Mouse (Mus musculus): ENCODE results near the gene Pla2g5. TPM values are rescaled to one million over a fixed set of nuclear protein-coding genes. Genes with fewer than 3 reads are reported as not detected.
"Not testable (repeated sequence)": the region's sequence is repeated elsewhere in the genome, so short reads cannot be mapped to it uniquely, and the experiment has no call there.

The Pla2g5 gene
- polyA plus RNA-seq, 1 experiment from 2014 or later, result 0.16 TPM

- no peak overlapping the region for H3K27ac ChIP-seq (ENCODE audit: low read depth, low read length)
- no peaks in the 10 kb centered on the region for H3K27me3 ChIP-seq (replicated peaks; ENCODE audit: control insufficient read depth, insufficient read depth, low read length)
- no peaks in the 10 kb centered on the region for H3K36me3 ChIP-seq (ENCODE audit: control insufficient read depth, insufficient read depth, low read length)
- no peak for ATAC-seq (replicated peaks; ENCODE audit: low FRiP score)
- peak; percentile 62 for DNase-seq (ENCODE audit: low spot score)
- WGBS, result 5% methylated on average over 4 of the region's 4 CpGs
- no peak overlapping the region for H3K4me3 ChIP-seq (ENCODE audit: low read depth, low read length)
- H3K9ac ChIP-seq (ENCODE audit: low read depth, low read length), result no peak overlapping the region
- no peaks in the 10 kb centered on the region for H3K9me3 ChIP-seq (ENCODE audit: control insufficient read depth, low read length)
- H3K4me2 ChIP-seq, result no peak overlapping the region
- no peaks in the 10 kb centered on the region for H3K4me1 ChIP-seq (replicated peaks; ENCODE audit: control insufficient read depth, insufficient read depth, low read length)
Measured at GRCm38 (mm10) chr4:138851463-138851862, 11.8 kb downstream of the Pla2g5 start.

- Histone ChIP-seq H3K9me3 (ENCODE audit: control insufficient read depth, low read length) (0 out of 2 replicates have a peak, but pooled peaks cover 4% of the 10 kb centered on the region), H3K4me3 (ENCODE audit: low read depth, low read length) (no peak overlapping the region), H3K36me3 (ENCODE audit: control insufficient read depth, insufficient read depth, low read length) (no peaks in the 10 kb centered on the region), H3K4me1 (replicated peaks; ENCODE audit: control insufficient read depth, insufficient read depth, low read length) (no peaks in the 10 kb centered on the region), H3K4me2 (no peak overlapping the region), H3K27ac (ENCODE audit: low read depth, low read length) (no peak overlapping the region), H3K27me3 (replicated peaks; ENCODE audit: control insufficient read depth, insufficient read depth, low read length) (0 out of 2 replicates have a peak, but pooled peaks cover 3% of the 10 kb centered on the region), H3K9ac (ENCODE audit: low read depth, low read length) (no peak overlapping the region)
- DNase-seq (ENCODE audit: low spot score) (no peak), ATAC-seq (replicated peaks; ENCODE audit: low FRiP score) (no peak)
- WGBS, result 89% methylated on average over 7 of the region's 7 CpGs
Measured at GRCm38 (mm10) chr4:138841386-138841785, 21.9 kb downstream of the Pla2g5 start.

- no peak for ATAC-seq (replicated peaks; ENCODE audit: low FRiP score)
- Histone ChIP-seq H3K9ac (ENCODE audit: low read depth, low read length) (no peak overlapping the region), H3K4me3 (ENCODE audit: low read depth, low read length) (no peak overlapping the region), H3K4me1 (replicated peaks; ENCODE audit: control insufficient read depth, insufficient read depth, low read length) (no peaks in the 10 kb centered on the region), H3K36me3 (ENCODE audit: control insufficient read depth, insufficient read depth, low read length) (no peaks in the 10 kb centered on the region), H3K27me3 (replicated peaks; ENCODE audit: control insufficient read depth, insufficient read depth, low read length) (0 out of 2 replicates have a peak, but pooled peaks cover 4% of the 10 kb centered on the region), H3K9me3 (ENCODE audit: control insufficient read depth, low read length) (0 out of 2 replicates have a peak, but pooled peaks cover 4% of the 10 kb centered on the region), H3K4me2 (no peak overlapping the region), H3K27ac (ENCODE audit: low read depth, low read length) (no peak overlapping the region)
- DNase-seq (ENCODE audit: low spot score), result no peak
- WGBS, result 78% methylated on average over 8 of the region's 8 CpGs
Measured at GRCm38 (mm10) chr4:138840726-138841125, 22.6 kb downstream of the Pla2g5 start.

GRCm38 (mm10) chr4:138839806-138840205 is 23.5 kb downstream of the Pla2g5 start:
- ATAC-seq (replicated peaks; ENCODE audit: low FRiP score), result no peak
- WGBS, result 86% methylated on average over 6 of the region's 6 CpGs

GRCm38 (mm10) chr4:138827147-138827546 is 36.1 kb downstream of the Pla2g5 start:
- Histone ChIP-seq H3K4me3 (ENCODE audit: low read depth, low read length) (no peak overlapping the region), H3K4me1 (replicated peaks; ENCODE audit: control insufficient read depth, insufficient read depth, low read length) (no peaks in the 10 kb centered on the region), H3K27me3 (replicated peaks; ENCODE audit: control insufficient read depth, insufficient read depth, low read length) (no peaks in the 10 kb centered on the region), H3K4me2 (no peak overlapping the region; the same call in 1 of the 2 replicates), H3K27ac (ENCODE audit: low read depth, low read length) (no peak overlapping the region), H3K9ac (ENCODE audit: low read depth, low read length) (no peak overlapping the region), H3K9me3 (ENCODE audit: control insufficient read depth, low read length) (no peaks in the 10 kb centered on the region), H3K36me3 (ENCODE audit: control insufficient read depth, insufficient read depth, low read length) (no peaks in the 10 kb centered on the region)
- DNase-seq (ENCODE audit: low spot score), result no peak
- 32% methylated on average over 11 of the region's 11 CpGs for WGBS
- ATAC-seq (replicated peaks; ENCODE audit: low FRiP score), result no peak

More at GRCm38 (mm10) chr4:138839806-138840205, 23.5 kb downstream of the Pla2g5 start:
- no peak for DNase-seq (ENCODE audit: low spot score)
- no peak overlapping the region for H3K27ac ChIP-seq (ENCODE audit: low read depth, low read length)
- 0 out of 2 replicates have a peak, but pooled peaks cover 4% of the 10 kb centered on the region for H3K27me3 ChIP-seq (replicated peaks; ENCODE audit: control insufficient read depth, insufficient read depth, low read length)
- no peaks in the 10 kb centered on the region for H3K36me3 ChIP-seq (ENCODE audit: control insufficient read depth, insufficient read depth, low read length)
- H3K4me3 ChIP-seq (ENCODE audit: low read depth, low read length), result no peak overlapping the region
- no peak overlapping the region for H3K4me2 ChIP-seq
- no peaks in the 10 kb centered on the region for H3K9me3 ChIP-seq (ENCODE audit: control insufficient read depth, low read length)
- no peaks in the 10 kb centered on the region for H3K4me1 ChIP-seq (replicated peaks; ENCODE audit: control insufficient read depth, insufficient read depth, low read length)
- H3K9ac ChIP-seq (ENCODE audit: low read depth, low read length), result no peak overlapping the region

- no peak overlapping the region for H3K9ac ChIP-seq (ENCODE audit: low read depth, low read length)
- H3K27ac ChIP-seq (ENCODE audit: low read depth, low read length), result no peak overlapping the region
- DNase-seq (ENCODE audit: low spot score), result no peak
Measured at GRCm38 (mm10) chr4:138825751-138826567, 37.3 kb downstream of the Pla2g5 start.

GRCm38 (mm10) chr4:138824660-138825059 is 38.6 kb downstream of the Pla2g5 start:
- 79% methylated on average over 2 of the region's 2 CpGs for WGBS
- DNase-seq (ENCODE audit: low spot score), result no peak
- Histone ChIP-seq H3K4me2 (no peak overlapping the region), H3K4me3 (ENCODE audit: low read depth, low read length) (no peak overlapping the region), H3K27ac (ENCODE audit: low read depth, low read length) (no peak overlapping the region), H3K9ac (ENCODE audit: low read depth, low read length) (no peak overlapping the region), H3K4me1 (replicated peaks; ENCODE audit: control insufficient read depth, insufficient read depth, low read length) (no peaks in the 10 kb centered on the region), H3K9me3 (ENCODE audit: control insufficient read depth, low read length) (no peaks in the 10 kb centered on the region), H3K27me3 (replicated peaks; ENCODE audit: control insufficient read depth, insufficient read depth, low read length) (no peaks in the 10 kb centered on the region), H3K36me3 (ENCODE audit: control insufficient read depth, insufficient read depth, low read length) (no peaks in the 10 kb centered on the region)
- ATAC-seq (replicated peaks; ENCODE audit: low FRiP score), result no peak

More at GRCm38 (mm10) chr4:138825751-138826567, 37.3 kb downstream of the Pla2g5 start:
- no peaks in the 10 kb centered on the region for H3K27me3 ChIP-seq (replicated peaks; ENCODE audit: control insufficient read depth, insufficient read depth, low read length)
- no peaks in the 10 kb centered on the region for H3K36me3 ChIP-seq (ENCODE audit: control insufficient read depth, insufficient read depth, low read length)
- H3K9me3 ChIP-seq (ENCODE audit: control insufficient read depth, low read length), result no peaks in the 10 kb centered on the region
- 37% methylated on average over 18 of the region's 18 CpGs for WGBS
- no peaks in the 10 kb centered on the region for H3K4me1 ChIP-seq (replicated peaks; ENCODE audit: control insufficient read depth, insufficient read depth, low read length)
- ATAC-seq (replicated peaks; ENCODE audit: low FRiP score), result no peak
- H3K4me3 ChIP-seq (ENCODE audit: low read depth, low read length), result no peak overlapping the region
- H3K4me2 ChIP-seq, result no peak overlapping the region

GRCm38 (mm10) chr4:138824161-138824560 is 39.1 kb downstream of the Pla2g5 start:
- H3K9me3 ChIP-seq (ENCODE audit: control insufficient read depth, low read length); DNase-seq (ENCODE audit: low spot score); H3K36me3 ChIP-seq (ENCODE audit: control insufficient read depth, insufficient read depth, low read length); H3K4me2 ChIP-seq; H3K9ac ChIP-seq (ENCODE audit: low read depth, low read length); H3K27ac ChIP-seq (ENCODE audit: low read depth, low read length); H3K4me1 ChIP-seq (replicated peaks; ENCODE audit: control insufficient read depth, insufficient read depth, low read length); ATAC-seq (replicated peaks; ENCODE audit: low FRiP score); H3K4me3 ChIP-seq (ENCODE audit: low read depth, low read length); H3K27me3 ChIP-seq (replicated peaks; ENCODE audit: control insufficient read depth, insufficient read depth, low read length): not testable (repeated sequence)
- 67% methylated on average over 2 of the region's 2 CpGs for WGBS

GRCm38 (mm10) chr4:138821036-138821435 is 42.2 kb downstream of the Pla2g5 start:
- DNase-seq (ENCODE audit: low spot score), result no peak
- no peak overlapping the region for H3K4me3 ChIP-seq (ENCODE audit: low read depth, low read length)

More at GRCm38 (mm10) chr4:138821036-138821435, 42.2 kb downstream of the Pla2g5 start:
- ATAC-seq (replicated peaks; ENCODE audit: low FRiP score), result no peak
- Histone ChIP-seq H3K9ac (ENCODE audit: low read depth, low read length) (no peak overlapping the region), H3K4me1 (replicated peaks; ENCODE audit: control insufficient read depth, insufficient read depth, low read length) (no peaks in the 10 kb centered on the region), H3K36me3 (ENCODE audit: control insufficient read depth, insufficient read depth, low read length) (no peaks in the 10 kb centered on the region), H3K27me3 (replicated peaks; ENCODE audit: control insufficient read depth, insufficient read depth, low read length) (no peaks in the 10 kb centered on the region), H3K27ac (ENCODE audit: low read depth, low read length) (no peak overlapping the region), H3K9me3 (ENCODE audit: control insufficient read depth, low read length) (no peaks in the 10 kb centered on the region), H3K4me2 (no peak overlapping the region)
- 70% methylated on average over 2 of the region's 2 CpGs for WGBS

All from liver, embryonic 11.5 days (tissue).